In the genomic region with DNA sequence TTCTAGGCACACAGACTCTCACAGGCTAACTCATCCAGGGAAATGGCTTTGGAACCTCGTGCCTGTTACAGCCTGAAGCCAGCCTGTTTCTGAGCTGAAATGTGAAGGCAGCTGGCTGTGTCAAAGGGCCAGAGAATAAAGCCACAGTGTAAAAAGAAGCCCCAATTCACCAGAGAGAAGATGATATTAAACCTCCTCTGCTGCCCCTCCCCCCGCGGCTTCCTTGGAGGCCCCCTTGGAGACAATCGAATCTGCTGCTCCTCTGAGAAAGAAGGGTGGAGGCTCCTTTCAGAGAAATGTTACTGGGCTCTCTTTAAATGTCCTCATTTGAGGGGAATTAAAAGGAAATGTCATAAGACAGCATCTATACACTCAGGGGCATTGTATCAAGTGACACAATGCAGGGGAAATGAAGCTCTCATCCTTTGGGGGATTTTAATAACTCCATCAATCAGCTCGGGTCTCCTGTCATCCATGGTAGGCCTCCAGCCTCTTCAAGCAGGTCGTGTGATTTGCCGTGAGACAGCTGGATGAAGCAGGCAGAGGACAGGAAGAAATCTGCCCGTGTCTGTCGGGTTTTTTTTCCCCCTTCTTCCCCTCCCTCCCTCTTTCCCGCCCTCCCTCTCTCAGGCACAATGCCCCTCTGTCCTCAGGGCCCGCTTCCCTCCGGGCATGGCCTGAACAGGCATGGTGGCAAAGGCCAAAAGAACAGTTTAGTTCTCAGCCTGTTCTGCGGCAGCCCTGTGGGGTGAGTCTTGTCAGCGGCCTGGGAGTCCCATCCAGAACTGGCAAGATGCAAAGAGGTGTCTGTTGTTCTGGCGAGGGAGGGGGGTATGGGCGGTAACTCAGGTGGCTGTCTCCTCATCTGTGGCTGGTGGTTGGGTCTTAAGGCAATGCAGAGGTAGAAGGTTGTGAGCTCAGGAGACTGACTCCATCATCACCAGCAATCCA, we compare ENCODE assay signal across 9 mouse cellular contexts.
DNase-seq lines count a peak whose midpoint lies in the region; ATAC-seq and TF ChIP-seq lines count a peak whose summit lies in the region.
"Had no signal": no experiment of that assay in that cellular context is flagged by ENCODE, and none has a peak within 500 bp of the region (broad histone marks: within the 10 kb centered on the region; RNA-seq: fewer than 3 reads in every experiment).

No protein-coding gene starts in this region.

- no peaks in the 10 kb centered on the region for H3K27me3 ChIP-seq in heart, embryonic 15.5 days
- no peaks in the 10 kb centered on the region for H3K27me3 ChIP-seq in embryonic facial prominence, embryonic 11.5 days (ENCODE audit: control insufficient read depth, insufficient read depth, low read length)
- no peaks in the 10 kb centered on the region for H3K27me3 ChIP-seq in stomach, postnatal 0 days (ENCODE audit: control insufficient read depth, insufficient read depth, low read length)

- no peaks in the 10 kb centered on the region for H3K36me3 ChIP-seq in heart, embryonic 15.5 days
- no peaks in the 10 kb centered on the region for H3K36me3 ChIP-seq in embryonic facial prominence, embryonic 11.5 days (replicated peaks; ENCODE audit: control insufficient read depth, insufficient read depth, low read depth, low read length)
- H3K36me3 ChIP-seq in stomach, postnatal 0 days (ENCODE audit: control insufficient read depth, insufficient read depth, low read length), result no peaks in the 10 kb centered on the region

- no peaks in the 10 kb centered on the region for H3K9me3 ChIP-seq in heart, embryonic 15.5 days (replicated peaks)
- H3K9me3 ChIP-seq in embryonic facial prominence, embryonic 11.5 days (replicated peaks; ENCODE audit: control insufficient read depth, low read length), result no peaks in the 10 kb centered on the region
- no peaks in the 10 kb centered on the region for H3K9me3 ChIP-seq in stomach, postnatal 0 days (ENCODE audit: control insufficient read depth, low read length)

- no peak for TF ChIP-seq CTCF in stomach, postnatal 0 days (IDR thresholded peaks at IDR 0.05; ENCODE audit: low read depth)

- no peak overlapping the region for H3K4me3 ChIP-seq in heart, embryonic 15.5 days
- H3K4me3 ChIP-seq in embryonic facial prominence, embryonic 11.5 days (ENCODE audit: low read depth, low read length), result no peak overlapping the region
- no peak overlapping the region for H3K4me3 ChIP-seq in stomach, postnatal 0 days (ENCODE audit: low read depth, low read length)

- H3K4me1 ChIP-seq in heart, embryonic 15.5 days (replicated peaks), result peaks cover 23% of the 10 kb centered on the region
- H3K4me1 ChIP-seq in embryonic facial prominence, embryonic 11.5 days (ENCODE audit: control insufficient read depth, insufficient read depth, low read length), result no peaks in the 10 kb centered on the region; the same call in none of the 2 replicates
- H3K4me1 ChIP-seq in stomach, postnatal 0 days (replicated peaks; ENCODE audit: control insufficient read depth, insufficient read depth), result peaks cover 5% of the 10 kb centered on the region; the same call in 1 of the 2 replicates

- DNase-seq in heart, adult 9 months (ENCODE audit: low spot score in 2 of 2), result no peak
- peak; percentile 48 for DNase-seq in CD4-positive helper T cell, adult 2 months (ENCODE audit: low read depth, low spot score)
- DNase-seq in embryonic facial prominence, embryonic 11.5 days (ENCODE audit: low spot score), result peak; percentile 48
- peak; percentile 27 to 50 for DNase-seq in layer of hippocampus, postnatal 36 days
- no peak for DNase-seq in stomach, postnatal 0 days (ENCODE audit: low spot score)

- no peak overlapping the region for H3K9ac ChIP-seq in heart, embryonic 15.5 days
- H3K9ac ChIP-seq in embryonic facial prominence, embryonic 11.5 days (replicated peaks; ENCODE audit: low read length), result no peak overlapping the region; the same call in none of the 2 replicates
- H3K9ac ChIP-seq in stomach, postnatal 0 days (ENCODE audit: low read length), result no peak overlapping the region

- peak overlapping the region; percentile 34; the same call in 1 of the 2 replicates for H3K27ac ChIP-seq in heart, embryonic 15.5 days
- H3K27ac ChIP-seq in embryonic facial prominence, embryonic 11.5 days (replicated peaks; ENCODE audit: low read depth, low read length), result peak overlapping the region; percentile 31; the same call in 1 of the 2 replicates
- H3K27ac ChIP-seq in stomach, postnatal 0 days (replicated peaks), result no peak overlapping the region
- H3K27ac ChIP-seq: macrophage had no signal

- ATAC-seq in heart, embryonic 15.5 days (replicated peaks; ENCODE audit: insufficient number of reproducible peaks, insufficient read depth, low FRiP score, low read depth), result no peak
- ATAC-seq in embryonic facial prominence, embryonic 11.5 days (replicated peaks; ENCODE audit: insufficient number of reproducible peaks, low FRiP score, low TSS enrichment, low read depth), result peak; percentile 64; the same call in 1 of the 2 replicates
- ATAC-seq in stomach, postnatal 0 days (ENCODE audit: low FRiP score, low TSS enrichment), result 0 out of 2 replicates have a peak, but pooled peaks have one; percentile 52
- ATAC-seq in megakaryocyte progenitor cell, adult 5-6 weeks (replicated peaks; ENCODE audit: poor library complexity), result no peak
- ATAC-seq in inflammation-experienced regulatory T-cells, adult 6 months, result no peak

- H3K4me2 ChIP-seq in heart, embryonic 15.5 days, result no peak overlapping the region
- H3K4me2 ChIP-seq in embryonic facial prominence, embryonic 11.5 days (ENCODE audit: low read depth, low read length), result no peak overlapping the region
- no peak overlapping the region for H3K4me2 ChIP-seq in stomach, postnatal 0 days (replicated peaks; ENCODE audit: low read depth)

- 39% methylated on average over 16 of the region's 16 CpGs for WGBS in heart, embryonic 15.5 days
- WGBS in embryonic facial prominence, embryonic 11.5 days, result 6% methylated on average over 16 of the region's 16 CpGs
- WGBS in stomach, postnatal 0 days, result 43% methylated on average over 16 of the region's 16 CpGs

- TF ChIP-seq EP300 in stomach, postnatal 0 days (optimal IDR thresholded peaks at IDR 0.05), result no peak

Comparison
In these comparisons a context has a peak if more than half of its experiments do, and no peak if none do; other contexts are left out.
1. ATAC-seq: peak in embryonic facial prominence, embryonic 11.5 days (single experiment) and stomach, postnatal 0 days (single experiment); none in heart, embryonic 15.5 days (single experiment), megakaryocyte progenitor cell, adult 5-6 weeks (single experiment) and inflammation-experienced regulatory T-cells, adult 6 months (single experiment).
2. DNase-seq: peak in CD4-positive helper T cell, adult 2 months (single experiment), embryonic facial prominence, embryonic 11.5 days (single experiment) and layer of hippocampus, postnatal 36 days (2 of 2); none in heart, adult 9 months (0 of 2) and stomach, postnatal 0 days (single experiment).